Mouse (Mus musculus) spleen, adult 2 months (tissue): ENCODE measurements around the gene Cdkn2d.

Source experiments
- CTCF ChIP-seq: fragments of 200-500 bp; IDR thresholded peaks from 2 replicates; pipeline ENCODE4 v1.5.1; 2011; ENCODE audit warnings: mild to moderate bottlenecking, inconsistent platforms; ENCODE audit not compliant: insufficient read depth, insufficient read length, insufficient replicate concordance; ENCODE audit errors: extremely low read depth
- POLR2A ChIP-seq: fragments of 200-500 bp; IDR thresholded peaks from 2 replicates; pipeline ENCODE4 v1.6.1; 2011; ENCODE audit warnings: low read depth, low read length, inconsistent platforms

DNA sequence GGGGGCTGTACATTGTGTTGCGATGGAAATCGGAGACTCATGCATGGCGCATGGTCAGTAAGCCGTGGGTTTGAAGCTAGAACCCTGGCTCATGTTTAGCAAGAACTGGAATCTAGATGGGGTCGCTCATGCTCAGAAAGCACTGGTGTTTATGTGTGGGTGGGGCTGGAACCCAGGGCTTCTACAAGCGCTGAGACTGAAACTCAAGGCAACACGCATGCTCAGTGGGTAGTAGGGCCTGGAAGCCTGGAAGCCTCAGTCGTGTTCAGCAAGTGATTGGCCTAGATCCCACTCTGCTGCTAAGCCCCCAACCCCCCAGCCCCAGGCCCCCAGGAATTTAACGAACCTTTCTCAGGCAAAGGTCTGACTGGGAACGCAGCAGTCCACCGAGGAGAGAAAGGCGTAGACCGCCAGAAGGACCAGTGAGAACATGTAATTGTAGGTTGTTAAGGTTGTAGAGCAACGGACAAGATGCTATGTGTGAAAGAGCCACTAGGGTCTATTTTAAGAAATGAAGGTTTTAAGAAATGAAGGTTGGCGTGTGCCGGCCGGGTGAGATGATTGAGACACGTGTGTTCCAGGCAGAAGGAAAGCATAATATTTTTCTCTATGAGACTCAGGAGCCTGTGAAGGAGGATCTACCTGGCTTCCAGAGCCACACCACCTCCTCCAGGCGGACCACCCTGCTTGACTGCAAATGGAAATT is 31.2 kb upstream of the Cdkn2d start:
- TF ChIP-seq POLR2A (no peak), CTCF (no peak)
